ENCODE assay signal across 14 mouse cellular contexts in genomic region chr1:88478205-88478604, GRCm38 (mm10). TPM values are rescaled to one million over a fixed set of nuclear protein-coding genes. Genes with fewer than 3 reads are reported as not detected.
DNase-seq lines count a peak whose midpoint lies in the region; ATAC-seq lines count a peak whose summit lies in the region.
"Had no signal": no experiment of that assay in that cellular context is flagged by ENCODE, and none has a peak within 500 bp of the region (broad histone marks: within the 10 kb centered on the region; RNA-seq: fewer than 3 reads in every experiment).

No protein-coding gene starts in this region.

- no peak for DNase-seq in forebrain, embryonic 11.5 days (ENCODE audit: low spot score)
- peak; percentile 23 for DNase-seq in lung, postnatal 10 days
- no peak for DNase-seq in lung, postnatal 14 days
- DNase-seq in hindbrain, embryonic 11.5 days (ENCODE audit: low spot score) = peak; percentile 36
- DNase-seq in layer of hippocampus, postnatal 25 days (ENCODE audit: extremely low spot score in 1 of 2, low spot score in 1 of 2) = no peak
- DNase-seq in adrenal gland, postnatal 36 days = no peak
- DNase-seq: cerebellum, postnatal 25 days; gastrocnemius, postnatal 14 days; heart, postnatal 10 days; kidney, adult 11 months; thymus, postnatal 36 days had no signal

- H3K36me3 ChIP-seq in forebrain, embryonic 12.5 days (replicated peaks) = no peaks in the 10 kb centered on the region
- H3K36me3 ChIP-seq in forebrain, embryonic 11.5 days (ENCODE audit: control insufficient read depth, insufficient read depth, low read length) = no peaks in the 10 kb centered on the region
- H3K36me3 ChIP-seq in hindbrain, embryonic 11.5 days (ENCODE audit: control insufficient read depth, insufficient read depth, low read length) = no peaks in the 10 kb centered on the region
- H3K36me3 ChIP-seq in midbrain, embryonic 16.5 days (ENCODE audit: control insufficient read depth, insufficient read depth, low read length) = no peaks in the 10 kb centered on the region
- H3K36me3 ChIP-seq: limb, embryonic 15.5 days had no signal

- 0 out of 2 replicates have a peak, but pooled peaks have one; percentile 36 for ATAC-seq in forebrain, embryonic 12.5 days (ENCODE audit: low FRiP score)
- ATAC-seq in forebrain, embryonic 11.5 days (replicated peaks; ENCODE audit: low FRiP score) = no peak
- peak; percentile 30; the same call in 1 of the 2 replicates for ATAC-seq in hindbrain, embryonic 11.5 days (ENCODE audit: low FRiP score)
- peak; percentile 54; the same call in 1 of the 2 replicates for ATAC-seq in midbrain, embryonic 16.5 days

- no peak overlapping the region for H3K9ac ChIP-seq in forebrain, embryonic 12.5 days
- H3K9ac ChIP-seq in forebrain, embryonic 11.5 days (ENCODE audit: low read length) = no peak overlapping the region
- H3K9ac ChIP-seq in hindbrain, embryonic 11.5 days (ENCODE audit: low read depth, low read length) = no peak overlapping the region
- H3K9ac ChIP-seq in midbrain, embryonic 16.5 days (ENCODE audit: low read depth, low read length) = no peak overlapping the region
- H3K9ac ChIP-seq: limb, embryonic 15.5 days had no signal

- H3K4me1 ChIP-seq in forebrain, embryonic 12.5 days = peaks cover 11% of the 10 kb centered on the region
- peaks cover 4% of the 10 kb centered on the region; the same call in 1 of the 2 replicates for H3K4me1 ChIP-seq in forebrain, embryonic 11.5 days (replicated peaks; ENCODE audit: control insufficient read depth, insufficient read depth, low read length)
- no peaks in the 10 kb centered on the region for H3K4me1 ChIP-seq in hindbrain, embryonic 11.5 days (replicated peaks; ENCODE audit: control insufficient read depth, insufficient read depth, low read length)
- peaks cover 5% of the 10 kb centered on the region; the same call in 1 of the 2 replicates for H3K4me1 ChIP-seq in midbrain, embryonic 16.5 days (ENCODE audit: control insufficient read depth, insufficient read depth, low read length)

- H3K27ac ChIP-seq in forebrain, embryonic 12.5 days = no peak overlapping the region
- H3K27ac ChIP-seq in forebrain, embryonic 11.5 days (ENCODE audit: low read depth, low read length) = no peak overlapping the region
- H3K27ac ChIP-seq in hindbrain, embryonic 11.5 days (ENCODE audit: low read depth, low read length) = no peak overlapping the region
- H3K27ac ChIP-seq in midbrain, embryonic 16.5 days (ENCODE audit: low read length) = no peak overlapping the region
- H3K27ac ChIP-seq: limb, embryonic 15.5 days had no signal

- no peak overlapping the region for H3K4me3 ChIP-seq in forebrain, embryonic 12.5 days (replicated peaks)
- H3K4me3 ChIP-seq in forebrain, embryonic 11.5 days (ENCODE audit: low read depth, low read length) = no peak overlapping the region
- no peak overlapping the region for H3K4me3 ChIP-seq in hindbrain, embryonic 11.5 days (ENCODE audit: low read depth, low read length)
- no peak overlapping the region for H3K4me3 ChIP-seq in midbrain, embryonic 16.5 days (ENCODE audit: low read depth, low read length)
- H3K4me3 ChIP-seq: limb, embryonic 15.5 days had no signal

- H3K27me3 ChIP-seq in forebrain, embryonic 12.5 days = peaks cover 3% of the 10 kb centered on the region; the same call in 1 of the 2 replicates
- H3K27me3 ChIP-seq in forebrain, embryonic 11.5 days (ENCODE audit: control insufficient read depth, insufficient read depth, low read length) = no peaks in the 10 kb centered on the region
- H3K27me3 ChIP-seq in hindbrain, embryonic 11.5 days (ENCODE audit: control insufficient read depth, insufficient read depth, low read length) = no peaks in the 10 kb centered on the region
- no peaks in the 10 kb centered on the region for H3K27me3 ChIP-seq in midbrain, embryonic 16.5 days (ENCODE audit: control insufficient read depth, insufficient read depth, low read depth, low read length)
- H3K27me3 ChIP-seq: limb, embryonic 15.5 days had no signal

- WGBS in forebrain, embryonic 12.5 days = 6% methylated on average over 2 of the region's 2 CpGs
- WGBS in forebrain, embryonic 11.5 days = 23% methylated on average over 2 of the region's 2 CpGs
- WGBS in hindbrain, embryonic 11.5 days = 8% methylated on average over 2 of the region's 2 CpGs
- WGBS in midbrain, embryonic 16.5 days = 16% methylated on average over 2 of the region's 2 CpGs

- no peak overlapping the region for H3K4me2 ChIP-seq in forebrain, embryonic 12.5 days
- no peak overlapping the region for H3K4me2 ChIP-seq in forebrain, embryonic 11.5 days (ENCODE audit: low read depth, low read length, severe bottlenecking)
- H3K4me2 ChIP-seq in hindbrain, embryonic 11.5 days (replicated peaks; ENCODE audit: low read depth, low read length) = no peak overlapping the region
- H3K4me2 ChIP-seq in midbrain, embryonic 16.5 days (ENCODE audit: low read length) = no peak overlapping the region
- H3K4me2 ChIP-seq: limb, embryonic 15.5 days had no signal

- H3K9me3 ChIP-seq in forebrain, embryonic 12.5 days = no peaks in the 10 kb centered on the region
- no peaks in the 10 kb centered on the region for H3K9me3 ChIP-seq in forebrain, embryonic 11.5 days (ENCODE audit: control insufficient read depth, low read length)
- H3K9me3 ChIP-seq in hindbrain, embryonic 11.5 days (ENCODE audit: control insufficient read depth, low read length) = no peaks in the 10 kb centered on the region
- H3K9me3 ChIP-seq in midbrain, embryonic 16.5 days (replicated peaks; ENCODE audit: control insufficient read depth, low read length, poor library complexity, severe bottlenecking) = no peaks in the 10 kb centered on the region
- H3K9me3 ChIP-seq: limb, embryonic 15.5 days had no signal

RNA-seq across cellular contexts. Expression of gene Glrp1, which starts 31.7 kb away (rescaled TPM):
- polyA plus RNA-seq in forebrain, embryonic 12.5 days (2016; fragmentation: Nextera tagmentation; extraction: Ambion mirVana) = not detected in 2 replicates
- not detected in 2 replicates for polyA plus RNA-seq in forebrain, embryonic 11.5 days (2014; fragmentation: Nextera tagmentation; extraction: Ambion mirVana)
- polyA plus RNA-seq in hindbrain, embryonic 11.5 days (2014; fragmentation: Nextera tagmentation; extraction: Ambion mirVana) = not detected in 2 replicates
- not detected in 2 replicates for polyA plus RNA-seq in midbrain, embryonic 16.5 days (2015; fragmentation: Nextera tagmentation; extraction: Ambion mirVana)
- total RNA-seq in layer of hippocampus, postnatal 25 days (2021) = not detected
- not detected for total RNA-seq in adrenal gland, postnatal 36 days (2021)
- total RNA-seq: gastrocnemius, postnatal 14 days had no signal
- polyA plus RNA-seq: limb, embryonic 15.5 days had no signal

Comparison
In these comparisons a context has a peak if more than half of its experiments do, and no peak if none do; other contexts are left out.
1. DNase-seq: peak in lung, postnatal 10 days (single experiment) and hindbrain, embryonic 11.5 days (single experiment); none in forebrain, embryonic 11.5 days (single experiment), lung, postnatal 14 days (single experiment), layer of hippocampus, postnatal 25 days (0 of 2) and adrenal gland, postnatal 36 days (0 of 2).